Mouse (Mus musculus) heart, embryonic 11.5 days (tissue): ENCODE results near the gene Lactb. TPM values are rescaled to one million over a fixed set of nuclear protein-coding genes. Genes with fewer than 3 reads are reported as not detected.

ENCODE experiments used
- ATAC-seq: fragments of 200-750 bp; cut with Nextera tagmentation; replicated peaks from 2 replicates; pipeline ENCODE4 v1.8.0; 2017; ENCODE audit warnings: moderate library complexity; ENCODE audit not compliant: insufficient number of reproducible peaks, low FRiP score, low TSS enrichment
- H3K27ac ChIP-seq: fragments of 300-500 bp; sonication (generic); 2 replicates; pipeline ENCODE4 v1.5.1; 2014; ENCODE audit warnings: mild to moderate bottlenecking, low read depth, low read length
- H3K27me3 ChIP-seq: fragments of 300-500 bp; sonication (generic); 2 replicates; pipeline ENCODE4 v1.6.1; 2014; ENCODE audit warnings: mild to moderate bottlenecking, low read length, mixed read lengths; ENCODE audit not compliant: control insufficient read depth, insufficient read depth
- H3K36me3 ChIP-seq: fragments of 300-500 bp; sonication (generic); 2 replicates; pipeline ENCODE4 v1.6.1; 2014; ENCODE audit warnings: mild to moderate bottlenecking, low read length, moderate library complexity, mixed read lengths; ENCODE audit not compliant: control insufficient read depth, insufficient read depth
- H3K4me1 ChIP-seq: fragments of 300-500 bp; sonication (generic); 2 replicates; pipeline ENCODE4 v1.6.1; 2014; ENCODE audit warnings: low read length; ENCODE audit not compliant: control insufficient read depth, insufficient read depth
- H3K4me2 ChIP-seq: fragments of 300-500 bp; sonication (generic); 2 replicates; pipeline ENCODE4 v1.6.1; 2014; ENCODE audit warnings: mild to moderate bottlenecking, moderate library complexity
- H3K4me3 ChIP-seq: fragments of 300-500 bp; sonication (generic); 2 replicates; pipeline ENCODE4 v1.5.1; 2014; ENCODE audit warnings: low read depth, low read length
- H3K9ac ChIP-seq: fragments of 300-500 bp; sonication (generic); 2 replicates; pipeline ENCODE4 v1.6.1; 2014; ENCODE audit warnings: mild to moderate bottlenecking, low read depth, low read length, moderate library complexity
- H3K9me3 ChIP-seq: fragments of 300-500 bp; sonication (generic); replicated peaks from 2 replicates; pipeline ENCODE4 v1.6.1; 2016; ENCODE audit warnings: low read length; ENCODE audit not compliant: control insufficient read depth
- WGBS: fragments of 180-500 bp; shearing (Covaris S2); extraction: QIAGEN DNeasy Blood & Tissue Kit; methylation state at CpG from one replicate; pipeline ENCODE4 v1.1.7; 2014; ENCODE audit not compliant: insufficient replicate concordance; 5-methylcytosine and 5-hydroxymethylcytosine counted together
- polyA plus RNA-seq: library from polyadenylated mRNA; unstranded; fragments of >200 nt; fragmentation: Nextera tagmentation; extraction: Ambion mirVana; gene quantifications from 2 replicates; pipeline ENCODE4 v1.2.1, GENCODE M21; 2014

The Lactb gene
- polyA plus RNA-seq, 1 experiment from 2014 or later: 12.2 TPM

DNA sequence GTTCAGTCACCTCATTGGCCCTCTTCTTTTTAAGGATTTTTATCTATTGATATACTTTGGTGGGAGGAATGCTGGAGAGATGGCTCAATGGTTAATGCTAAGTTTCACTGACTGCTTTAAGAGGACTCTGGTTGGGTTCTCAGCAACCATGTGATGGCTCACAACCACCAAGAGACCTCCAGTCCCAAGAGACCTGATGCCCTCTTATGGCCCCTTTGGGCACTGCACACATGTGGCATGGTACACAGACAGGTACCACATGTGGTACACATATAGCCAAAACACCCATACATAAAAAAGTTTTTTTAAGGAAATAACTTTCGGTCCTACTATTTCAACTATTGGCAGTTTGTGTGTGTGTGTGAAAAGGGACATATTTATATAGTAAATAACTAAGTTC lies 53.2 kb downstream of the Lactb start:
- H3K9me3 ChIP-seq: no peaks in the 10 kb centered on the region
- no peaks in the 10 kb centered on the region for H3K27me3 ChIP-seq
- no peak overlapping the region for H3K4me3 ChIP-seq
- no peak overlapping the region for H3K9ac ChIP-seq
- H3K27ac ChIP-seq: no peak overlapping the region
- peaks cover 3% of the 10 kb centered on the region; the same call in 1 of the 2 replicates for H3K4me1 ChIP-seq
- H3K4me2 ChIP-seq: no peak overlapping the region
- ATAC-seq: no peak
- WGBS: 85% methylated on average over 1 of the region's 1 CpGs
- no peaks in the 10 kb centered on the region for H3K36me3 ChIP-seq

GRCm38 (mm10) chr9:66920488-66921279 lies 54.6 kb downstream of the Lactb start:
- Histone ChIP-seq H3K4me1 (peaks cover 14% of the 10 kb centered on the region), H3K27me3 (no peaks in the 10 kb centered on the region), H3K36me3 (no peaks in the 10 kb centered on the region), H3K9me3 (no peaks in the 10 kb centered on the region), H3K27ac (no peak overlapping the region), H3K9ac (no peak overlapping the region), H3K4me2 (peak overlapping the region; percentile 80), H3K4me3 (peak overlapping the region; percentile 60; the same call in 1 of the 2 replicates)
- no peak for ATAC-seq
- 5% methylated on average over 6 of the region's 6 CpGs for WGBS

DNA sequence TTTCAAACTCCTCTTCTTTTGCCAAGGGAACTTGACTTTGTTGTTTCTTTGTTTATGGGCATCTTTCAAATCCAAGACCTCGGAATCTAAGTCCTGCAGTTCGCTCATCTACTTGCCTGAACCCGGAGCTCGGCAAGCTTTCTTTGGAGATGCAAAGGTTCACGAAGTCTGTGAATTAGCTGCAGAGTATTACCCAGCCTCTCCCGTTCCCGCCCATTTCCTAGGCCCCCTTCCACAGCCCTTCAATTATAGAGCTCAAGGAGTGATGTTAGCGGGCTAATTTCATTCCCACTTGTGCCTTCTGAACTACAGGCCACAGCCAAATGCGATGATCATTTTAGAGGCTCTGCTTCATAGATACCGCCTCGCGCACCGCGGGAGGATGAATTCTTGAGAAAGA lies 55.3 kb downstream of the Lactb start:
- Histone ChIP-seq H3K4me1 (peaks cover 19% of the 10 kb centered on the region), H3K4me3 (peak overlapping the region; percentile 60), H3K9ac (peak overlapping the region; percentile 58), H3K27me3 (no peaks in the 10 kb centered on the region), H3K4me2 (peak overlapping the region; percentile 80), H3K9me3 (no peaks in the 10 kb centered on the region), H3K27ac (peak overlapping the region; percentile 12; the same call in 1 of the 2 replicates), H3K36me3 (no peaks in the 10 kb centered on the region)
- 1% methylated on average over 14 of the region's 14 CpGs for WGBS
- ATAC-seq: no peak; the same call in 1 of the 2 replicates

GRCm38 (mm10) chr9:66919382-66919971 lies 55.8 kb downstream of the Lactb start, which contains the start of gene Rab8b:
Rab8b (minus strand) TSS chr9:66919687.
- peak; percentile 98 for ATAC-seq
- WGBS: under 1% methylated on average over 42 of the region's 49 CpGs
- Histone ChIP-seq H3K9ac (peak within 1 kb of the TSS; percentile 74), H3K36me3 (no peaks in the 10 kb centered on the region), H3K4me1 (peaks cover 22% of the 10 kb centered on the region), H3K4me3 (peak within 1 kb of the TSS; percentile 60), H3K27me3 (no peaks in the 10 kb centered on the region), H3K27ac (peak within 1 kb of the TSS; percentile 60), H3K9me3 (no peaks in the 10 kb centered on the region), H3K4me2 (peak within 1 kb of the TSS; percentile 80)

- peak overlapping the region; percentile 80 for H3K4me2 ChIP-seq
- peaks cover 22% of the 10 kb centered on the region for H3K4me1 ChIP-seq
- no peak for ATAC-seq
- peak overlapping the region; percentile 60 for H3K27ac ChIP-seq
- H3K27me3 ChIP-seq: no peaks in the 10 kb centered on the region
- H3K4me3 ChIP-seq: peak overlapping the region; percentile 60
- peak overlapping the region; percentile 74 for H3K9ac ChIP-seq
- H3K9me3 ChIP-seq: no peaks in the 10 kb centered on the region
- H3K36me3 ChIP-seq: no peaks in the 10 kb centered on the region
- WGBS: 3% methylated on average over 27 of the region's 27 CpGs
These were observed 56.5 kb downstream of the Lactb start for GRCm38 (mm10) chr9:66918672-66919330.

DNA sequence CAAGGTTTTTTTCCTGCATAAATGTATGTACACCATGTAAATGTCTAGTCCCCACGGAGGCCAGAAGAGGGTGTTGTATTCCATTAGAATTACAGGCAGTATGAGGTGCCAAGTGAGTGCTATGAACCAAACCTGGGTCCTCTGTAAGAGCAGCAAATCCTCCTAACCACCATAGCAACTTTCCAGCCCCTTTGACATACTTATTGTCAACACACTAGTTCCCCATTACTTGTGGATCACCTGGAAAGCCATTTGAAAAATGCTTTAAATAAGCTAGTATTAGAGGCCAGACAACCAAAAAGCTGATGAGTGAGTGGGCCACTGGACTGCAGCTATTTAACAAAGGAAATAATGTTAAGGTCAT lies 57.4 kb downstream of the Lactb start:
- Histone ChIP-seq H3K27me3 (no peaks in the 10 kb centered on the region), H3K4me3 (0 out of 2 replicates have a peak overlapping the region, but pooled peaks have one; percentile 60), H3K4me2 (peak overlapping the region; percentile 80), H3K4me1 (peaks cover 22% of the 10 kb centered on the region), H3K36me3 (no peaks in the 10 kb centered on the region), H3K27ac (no peak overlapping the region), H3K9me3 (no peaks in the 10 kb centered on the region), H3K9ac (no peak overlapping the region)
- no peak for ATAC-seq
- 73% methylated on average over 1 of the region's 1 CpGs for WGBS

DNA sequence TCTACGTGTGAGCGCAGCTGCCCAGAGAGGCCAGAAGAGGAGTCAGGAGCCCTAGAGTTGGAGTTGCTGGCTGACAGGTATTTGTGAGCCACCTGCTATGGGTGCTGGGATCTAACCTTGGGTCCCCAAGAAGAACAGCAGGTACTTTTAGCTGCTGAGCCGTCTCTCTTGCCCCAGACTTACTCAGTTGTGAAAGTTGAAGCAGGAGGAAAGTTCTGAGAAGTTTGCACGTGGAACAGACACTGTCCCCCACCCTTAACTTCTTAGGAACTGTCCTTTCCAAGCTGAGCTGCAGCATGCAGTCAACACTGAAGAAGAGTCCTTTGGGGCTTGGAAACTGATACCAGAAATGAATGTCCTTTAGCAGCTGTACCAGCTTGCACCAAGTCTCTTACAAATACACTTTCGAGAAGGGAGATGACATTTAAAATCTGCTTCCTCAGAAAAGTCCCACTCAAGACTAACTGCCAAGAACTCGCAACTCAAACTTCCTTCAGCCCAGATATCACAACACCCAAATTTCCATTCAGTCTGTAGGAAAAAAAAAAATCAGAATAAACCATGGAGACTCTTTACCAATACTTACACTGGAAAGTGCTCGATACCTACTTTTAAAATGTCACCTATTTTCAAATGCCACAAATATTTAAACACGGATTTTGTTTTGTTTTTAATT lies 57.9 kb downstream of the Lactb start:
- H3K4me2 ChIP-seq: peak overlapping the region; percentile 34; the same call in 1 of the 2 replicates
- H3K27me3 ChIP-seq: no peaks in the 10 kb centered on the region
- H3K4me1 ChIP-seq: peaks cover 22% of the 10 kb centered on the region
- no peak overlapping the region for H3K9ac ChIP-seq
- ATAC-seq: no peak
- WGBS: 80% methylated on average over 8 of the region's 8 CpGs
- H3K9me3 ChIP-seq: no peaks in the 10 kb centered on the region
- H3K27ac ChIP-seq: no peak overlapping the region
- H3K36me3 ChIP-seq: no peaks in the 10 kb centered on the region
- H3K4me3 ChIP-seq: no peak overlapping the region
